Mouse (Mus musculus): ENCODE measurements around the gene Nsun7.

- TF ChIP-seq CTCF (IDR thresholded peaks at IDR 0.05; ENCODE audit: borderline replicate concordance, extremely low read depth, insufficient read depth, insufficient read length): no peak
- no peak for TF ChIP-seq POLR2A (IDR thresholded peaks at IDR 0.05; ENCODE audit: borderline replicate concordance, extremely low read depth, insufficient read depth, insufficient read length, poor library complexity, severe bottlenecking)
Observed at GRCm38 (mm10) chr5:66300576-66300975, 40.9 kb downstream of the Nsun7 start.
